Mouse (Mus musculus) G1E (cell line): ENCODE results near the gene Rsph1.

Experiments
- CTCF ChIP-seq: IDR thresholded peaks from 2 replicates; pipeline ENCODE4 v1.5.1; 2012; ENCODE audit warnings: low read depth, low read length, inconsistent platforms, mixed read lengths
- GATA1 ChIP-seq: IDR thresholded peaks from 2 replicates; pipeline ENCODE4 v1.6.1; 2012; ENCODE audit warnings: borderline replicate concordance, low read length, inconsistent platforms, mixed read lengths
- GATA2 ChIP-seq: IDR thresholded peaks from 2 replicates; pipeline ENCODE4 v1.6.1; 2012; ENCODE audit warnings: low read depth, low read length, inconsistent platforms, borderline replicate concordance
- TAL1 ChIP-seq: conservative IDR thresholded peaks from 2 replicates; pipeline ENCODE4 v1.6.1; 2012; ENCODE audit warnings: low read depth, low read length, inconsistent platforms, mixed read lengths

GRCm38 (mm10) chr17:31294363-31295214 is 17.4 kb upstream of the Rsph1 start:
- TF ChIP-seq CTCF: no peak
- TF ChIP-seq GATA1: no peak
- TF ChIP-seq GATA2: no peak
- no peak for TF ChIP-seq TAL1
